Mouse (Mus musculus) spleen, adult 2 months (tissue): ENCODE measurements around the gene Txlna.

Source experiments
- CTCF ChIP-seq: fragments of 200-500 bp; IDR thresholded peaks from 2 replicates; pipeline ENCODE4 v1.5.1; 2011; ENCODE audit warnings: mild to moderate bottlenecking, inconsistent platforms; ENCODE audit not compliant: insufficient read depth, insufficient read length, insufficient replicate concordance; ENCODE audit errors: extremely low read depth
- POLR2A ChIP-seq: fragments of 200-500 bp; IDR thresholded peaks from 2 replicates; pipeline ENCODE4 v1.6.1; 2011; ENCODE audit warnings: low read depth, low read length, inconsistent platforms

DNA sequence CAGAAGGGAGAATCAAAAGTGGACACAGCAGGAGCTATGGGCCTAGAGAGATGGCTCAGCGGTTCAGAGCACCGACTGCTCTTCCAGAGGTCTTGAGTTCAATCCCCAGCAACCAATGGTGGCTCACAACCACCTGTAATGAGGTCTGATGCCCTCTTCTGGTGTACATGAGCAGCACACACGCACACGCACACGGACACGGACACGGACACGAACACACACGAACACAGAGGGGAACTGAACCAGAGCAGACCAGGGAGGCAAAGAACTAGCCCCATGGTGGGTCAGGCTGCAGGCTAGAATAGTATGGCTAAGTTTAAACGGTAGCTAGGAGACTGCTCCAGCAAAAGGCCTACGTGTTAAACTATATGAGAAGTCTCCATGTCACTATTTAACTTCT, 41.0 kb upstream of the Txlna start:
- no peak for TF ChIP-seq CTCF
- no peak for TF ChIP-seq POLR2A
